Mouse (Mus musculus) brain, embryonic 14.5 days (tissue): ENCODE data around the gene Abcg2.

Source experiments
- CTCF ChIP-seq: fragments of 200-500 bp; IDR thresholded peaks from 2 replicates; pipeline ENCODE4 v1.5.1; 2012; ENCODE audit warnings: inconsistent platforms, mild to moderate bottlenecking, moderate library complexity, borderline replicate concordance; ENCODE audit not compliant: insufficient read depth, insufficient read length; ENCODE audit errors: extremely low read depth
- POLR2A ChIP-seq: fragments of 200-500 bp; IDR thresholded peaks from 2 replicates; pipeline ENCODE4 v1.6.1; 2012; ENCODE audit warnings: mild to moderate bottlenecking, inconsistent platforms, borderline replicate concordance; ENCODE audit not compliant: poor library complexity, insufficient read depth, insufficient read length, severe bottlenecking; ENCODE audit errors: extremely low read depth

- no peak for TF ChIP-seq POLR2A
- no peak for TF ChIP-seq CTCF
These were observed 26.7 kb downstream of the Abcg2 start for GRCm38 (mm10) chr6:58610760-58611654.
